Mouse (Mus musculus) CD4-positive, CD25-positive, alpha-beta regulatory T cell, adult 2 months (primary cell): ENCODE results near the gene Cpne5.

Experiments used
- DNase-seq: peaks from one replicate; pipeline ENCODE4 v3.0.0-alpha.2; 2012; ENCODE audit warnings: low read depth, low spot score

Gene Cpne5

GRCm38 (mm10) chr17:29210037-29210436 is 27.9 kb downstream of the Cpne5 start:
- DNase-seq = no peak

GRCm38 (mm10) chr17:29206052-29206451 is 31.9 kb downstream of the Cpne5 start:
- DNase-seq = no peak

- no peak for DNase-seq
These were observed 35.4 kb downstream of the Cpne5 start for GRCm38 (mm10) chr17:29202604-29203003.

GRCm38 (mm10) chr17:29199821-29200220 is 38.1 kb downstream of the Cpne5 start:
- DNase-seq = no peak

- DNase-seq = peak; percentile 83
These were observed 38.7 kb downstream of the Cpne5 start for GRCm38 (mm10) chr17:29199151-29199800.

GRCm38 (mm10) chr17:29195579-29195978 is 42.4 kb downstream of the Cpne5 start:
- DNase-seq = no peak

GRCm38 (mm10) chr17:29188989-29189388 is 49.0 kb downstream of the Cpne5 start:
- DNase-seq = no peak

- DNase-seq = no peak
These were observed 50.7 kb downstream of the Cpne5 start for GRCm38 (mm10) chr17:29186989-29187859.

- no peak for DNase-seq
These were observed 52.5 kb downstream of the Cpne5 start for GRCm38 (mm10) chr17:29185376-29186046.

- no peak for DNase-seq
These were observed 54.8 kb downstream of the Cpne5 start for GRCm38 (mm10) chr17:29183162-29183561.

- no peak for DNase-seq
These were observed 56.2 kb downstream of the Cpne5 start for GRCm38 (mm10) chr17:29181751-29182150.

- DNase-seq = no peak
These were observed 57.4 kb downstream of the Cpne5 start for GRCm38 (mm10) chr17:29180406-29181127.

- no peak for DNase-seq
These were observed 58.0 kb downstream of the Cpne5 start for GRCm38 (mm10) chr17:29179917-29180316.

- no peak for DNase-seq
These were observed 59.4 kb downstream of the Cpne5 start for GRCm38 (mm10) chr17:29178503-29179059.

GRCm38 (mm10) chr17:29176391-29177267 is 61.3 kb downstream of the Cpne5 start:
- peak; percentile 75 for DNase-seq

GRCm38 (mm10) chr17:29175693-29176092 is 62.3 kb downstream of the Cpne5 start:
- no peak for DNase-seq

GRCm38 (mm10) chr17:29173165-29173564 is 64.8 kb downstream of the Cpne5 start:
- DNase-seq = peak; percentile 56

GRCm38 (mm10) chr17:29172062-29172461 is 65.9 kb downstream of the Cpne5 start:
- DNase-seq = peak; percentile 89

- peak; percentile 92 for DNase-seq
These were observed 66.8 kb downstream of the Cpne5 start for GRCm38 (mm10) chr17:29171001-29171772.
